ENCODE assay signal across 11 mouse cellular contexts in the genomic region with DNA sequence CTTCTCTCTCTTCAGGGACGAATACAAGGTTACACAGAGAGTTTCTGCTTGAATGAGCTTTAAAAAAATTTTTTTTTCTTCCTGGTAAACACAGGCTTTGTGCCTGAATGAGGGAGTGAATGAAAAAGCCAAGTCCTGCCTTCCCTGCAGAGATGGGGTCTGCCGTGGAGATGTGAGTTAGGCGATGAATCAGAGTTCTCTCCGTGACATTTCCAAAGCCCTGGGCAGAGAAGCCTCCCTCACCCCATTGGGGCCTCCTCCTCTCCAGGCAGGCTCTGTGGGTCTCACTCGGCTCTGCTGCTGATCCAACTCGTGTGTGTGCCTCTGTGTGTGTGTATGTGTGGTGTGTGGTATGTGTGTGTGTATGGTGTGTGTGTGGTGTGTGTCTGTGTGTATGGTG.
DNase-seq lines count a peak whose midpoint lies in the region; ATAC-seq and TF ChIP-seq lines count a peak whose summit lies in the region.
"Had no signal": no experiment of that assay in that cellular context is flagged by ENCODE, and none has a peak within 500 bp of the region (broad histone marks: within the 10 kb centered on the region; RNA-seq: fewer than 3 reads in every experiment).

No protein-coding gene starts in this region.

- no peaks in the 10 kb centered on the region for H3K36me3 ChIP-seq in liver, postnatal 0 days (replicated peaks; ENCODE audit: insufficient read depth, low read length)
- H3K36me3 ChIP-seq in liver, embryonic 12.5 days, result no peaks in the 10 kb centered on the region
- no peaks in the 10 kb centered on the region for H3K36me3 ChIP-seq in forebrain, postnatal 0 days (ENCODE audit: insufficient read depth)
- no peaks in the 10 kb centered on the region for H3K36me3 ChIP-seq in midbrain, postnatal 0 days (ENCODE audit: insufficient read depth, low read length)
- H3K36me3 ChIP-seq in kidney, adult 2 months (ENCODE audit: control insufficient read depth, insufficient read depth, low read length), result no peaks in the 10 kb centered on the region

- TF ChIP-seq POLR2A in kidney, adult 2 months (IDR thresholded peaks at IDR 0.05; ENCODE audit: low read depth, low read length), result no peak

- no peak overlapping the region for H3K9ac ChIP-seq in liver, postnatal 0 days (replicated peaks)
- no peak overlapping the region for H3K9ac ChIP-seq in liver, embryonic 12.5 days
- no peak overlapping the region for H3K9ac ChIP-seq in forebrain, postnatal 0 days
- H3K9ac ChIP-seq in midbrain, postnatal 0 days (replicated peaks; ENCODE audit: low read length, poor library complexity, severe bottlenecking), result no peak overlapping the region

- peaks cover 10% of the 10 kb centered on the region for H3K4me1 ChIP-seq in liver, postnatal 0 days (ENCODE audit: insufficient read depth)
- 0 out of 2 replicates have a peak, but pooled peaks cover 15% of the 10 kb centered on the region for H3K4me1 ChIP-seq in liver, embryonic 12.5 days
- peaks cover 14% of the 10 kb centered on the region; the same call in 1 of the 2 replicates for H3K4me1 ChIP-seq in forebrain, postnatal 0 days (ENCODE audit: insufficient read depth)
- H3K4me1 ChIP-seq in midbrain, postnatal 0 days (ENCODE audit: insufficient read depth, low read length), result peaks cover 14% of the 10 kb centered on the region; the same call in 1 of the 2 replicates
- H3K4me1 ChIP-seq in kidney, adult 2 months (ENCODE audit: control insufficient read depth, insufficient read depth, low read length), result no peaks in the 10 kb centered on the region

- no peak overlapping the region for H3K4me3 ChIP-seq in liver, postnatal 0 days (ENCODE audit: low read depth, low read length)
- no peak overlapping the region for H3K4me3 ChIP-seq in liver, embryonic 12.5 days
- H3K4me3 ChIP-seq in forebrain, postnatal 0 days (ENCODE audit: low read depth, low read length), result no peak overlapping the region
- H3K4me3 ChIP-seq in midbrain, postnatal 0 days (ENCODE audit: low read depth, low read length), result no peak overlapping the region
- no peak overlapping the region for H3K4me3 ChIP-seq in kidney, adult 2 months (ENCODE audit: insufficient read depth, low read depth, low read length)

- peak overlapping the region; percentile 29; the same call in 1 of the 2 replicates for H3K27ac ChIP-seq in liver, postnatal 0 days (ENCODE audit: low read depth)
- H3K27ac ChIP-seq in liver, embryonic 12.5 days, result no peak overlapping the region
- peak overlapping the region; percentile 40 for H3K27ac ChIP-seq in forebrain, postnatal 0 days (ENCODE audit: low read depth, low read length)
- H3K27ac ChIP-seq in midbrain, postnatal 0 days (ENCODE audit: low read depth, low read length), result peak overlapping the region; percentile 47; the same call in 1 of the 2 replicates
- no peak overlapping the region for H3K27ac ChIP-seq in kidney, adult 2 months (ENCODE audit: insufficient read depth, low read depth, low read length)

- ATAC-seq in liver, postnatal 0 days, result 0 out of 2 replicates have a peak, but pooled peaks have one; percentile 13
- no peak for ATAC-seq in liver, embryonic 12.5 days
- ATAC-seq in forebrain, postnatal 0 days, result peak; percentile 41
- peak; percentile 56 for ATAC-seq in midbrain, postnatal 0 days (ENCODE audit: low FRiP score)
- ATAC-seq: Patski had no signal

- no peaks in the 10 kb centered on the region for H3K27me3 ChIP-seq in liver, postnatal 0 days (ENCODE audit: insufficient read depth, low read length)
- H3K27me3 ChIP-seq in liver, embryonic 12.5 days (replicated peaks), result no peaks in the 10 kb centered on the region
- H3K27me3 ChIP-seq in forebrain, postnatal 0 days (ENCODE audit: insufficient read depth, low read length), result no peaks in the 10 kb centered on the region
- no peaks in the 10 kb centered on the region for H3K27me3 ChIP-seq in midbrain, postnatal 0 days (ENCODE audit: insufficient read depth, low read length)
- H3K27me3 ChIP-seq in kidney, adult 2 months (replicated peaks; ENCODE audit: control insufficient read depth, insufficient read depth, low read length), result no peaks in the 10 kb centered on the region

- no peak for TF ChIP-seq CTCF in liver, postnatal 0 days (IDR thresholded peaks at IDR 0.05; ENCODE audit: low read depth)
- TF ChIP-seq CTCF in forebrain, postnatal 0 days (IDR thresholded peaks at IDR 0.05; ENCODE audit: low read depth), result no peak
- TF ChIP-seq CTCF in midbrain, postnatal 0 days (IDR thresholded peaks at IDR 0.05), result no peak
- no peak for TF ChIP-seq CTCF in kidney, adult 2 months (conservative IDR thresholded peaks at IDR 0.05; ENCODE audit: insufficient read depth, insufficient read length, low read depth, low read length)

- no peak for TF ChIP-seq EP300 in liver, postnatal 0 days (IDR thresholded peaks at IDR 0.05; ENCODE audit: low read depth)

- intact Hi-C loops in heart, postnatal 10 days (cut with DNase I), result no loop called here

- no peaks in the 10 kb centered on the region for H3K9me3 ChIP-seq in liver, postnatal 0 days (ENCODE audit: low read length)
- no peaks in the 10 kb centered on the region for H3K9me3 ChIP-seq in liver, embryonic 12.5 days (replicated peaks)
- no peaks in the 10 kb centered on the region for H3K9me3 ChIP-seq in forebrain, postnatal 0 days (ENCODE audit: low read length)
- H3K9me3 ChIP-seq in midbrain, postnatal 0 days (ENCODE audit: low read length), result no peaks in the 10 kb centered on the region

- 43% methylated on average over 6 of the region's 6 CpGs for WGBS in liver, postnatal 0 days (ENCODE audit: insufficient replicate concordance)
- 44% methylated on average over 6 of the region's 6 CpGs for WGBS in liver, embryonic 12.5 days (ENCODE audit: insufficient replicate concordance)
- 12% methylated on average over 6 of the region's 6 CpGs for WGBS in forebrain, postnatal 0 days
- WGBS in midbrain, postnatal 0 days, result 12% methylated on average over 6 of the region's 6 CpGs
- 38% methylated on average over 6 of the region's 6 CpGs for WGBS in kidney, adult 2 months

- no peak overlapping the region for H3K4me2 ChIP-seq in liver, postnatal 0 days (ENCODE audit: low read depth, low read length)
- no peak overlapping the region for H3K4me2 ChIP-seq in liver, embryonic 12.5 days
- H3K4me2 ChIP-seq in forebrain, postnatal 0 days (ENCODE audit: low read depth), result no peak overlapping the region
- no peak overlapping the region for H3K4me2 ChIP-seq in midbrain, postnatal 0 days (ENCODE audit: low read depth, low read length, poor library complexity, severe bottlenecking)
- H3K4me2 ChIP-seq: heart, embryonic 11.5 days had no signal

- DNase-seq in adrenal gland, adult 2 months, result peak; percentile 10
- DNase-seq in adrenal gland, postnatal 4 days (ENCODE audit: low spot score in 2 of 2), result no peak
- DNase-seq in liver, postnatal 0 days, result no peak
- no peak for DNase-seq in forebrain, postnatal 0 days
- DNase-seq in midbrain, postnatal 0 days (ENCODE audit: low spot score), result peak; percentile 39
- DNase-seq in kidney, adult 2 months, result no peak
- DNase-seq in heart, postnatal 10 days, result no peak
- DNase-seq: kidney, postnatal 10 days had no signal

Comparison
In these comparisons a context has a peak if more than half of its experiments do, and no peak if none do; other contexts are left out.
1. DNase-seq: peak in adrenal gland, adult 2 months (single experiment) and midbrain, postnatal 0 days (single experiment); none in adrenal gland, postnatal 4 days (0 of 2), liver, postnatal 0 days (single experiment), forebrain, postnatal 0 days (single experiment), kidney, adult 2 months (single experiment) and heart, postnatal 10 days (0 of 2).
2. H3K27ac ChIP-seq: peak in liver, postnatal 0 days (single experiment), forebrain, postnatal 0 days (single experiment) and midbrain, postnatal 0 days (single experiment); none in liver, embryonic 12.5 days (single experiment) and kidney, adult 2 months (single experiment).